Mouse (Mus musculus): ENCODE measurements around the gene Kng1. TPM values are rescaled to one million over a fixed set of nuclear protein-coding genes. Genes with fewer than 3 reads are reported as not detected.

Kng1 gene
- polyA plus RNA-seq, 1 experiment from 2014 or later = 2.3 TPM

- no peak overlapping the region for H3K4me3 ChIP-seq (replicated peaks; ENCODE audit: low read depth, low read length)
- ATAC-seq (replicated peaks; ENCODE audit: low FRiP score, low read depth) (no peak), DNase-seq (ENCODE audit: low spot score) (no peak)
- no peak for TF ChIP-seq CTCF (IDR thresholded peaks at IDR 0.05; ENCODE audit: low read depth)
- no peak overlapping the region for H3K9ac ChIP-seq (ENCODE audit: low read depth, low read length)
- peaks cover 27% of the 10 kb centered on the region for H3K36me3 ChIP-seq (ENCODE audit: insufficient read depth, low read length)
- no peak overlapping the region for H3K27ac ChIP-seq
- 63% methylated on average over 4 of the region's 4 CpGs for WGBS
- H3K4me1 ChIP-seq (replicated peaks; ENCODE audit: insufficient read depth, low read length) = no peaks in the 10 kb centered on the region
- no peak overlapping the region for H3K4me2 ChIP-seq (ENCODE audit: low read length)
- no peaks in the 10 kb centered on the region for H3K27me3 ChIP-seq (ENCODE audit: insufficient read depth, low read length)
- no peaks in the 10 kb centered on the region for H3K9me3 ChIP-seq (replicated peaks; ENCODE audit: low read length)
Measured at GRCm38 (mm10) chr16:23117173-23117572, 59.5 kb downstream of the Kng1 start.

- no peak for ATAC-seq (replicated peaks; ENCODE audit: low FRiP score, low read depth)
- Histone ChIP-seq H3K36me3 (ENCODE audit: insufficient read depth, low read length) (peaks cover 9% of the 10 kb centered on the region; the same call in 1 of the 2 replicates), H3K4me1 (replicated peaks; ENCODE audit: insufficient read depth, low read length) (no peaks in the 10 kb centered on the region), H3K27me3 (ENCODE audit: insufficient read depth, low read length) (no peaks in the 10 kb centered on the region), H3K4me2 (ENCODE audit: low read length) (no peak overlapping the region), H3K4me3 (replicated peaks; ENCODE audit: low read depth, low read length) (no peak overlapping the region), H3K9ac (ENCODE audit: low read depth, low read length) (no peak overlapping the region), H3K27ac (no peak overlapping the region), H3K9me3 (replicated peaks; ENCODE audit: low read length) (no peaks in the 10 kb centered on the region)
- DNase-seq (ENCODE audit: low spot score) = no peak
- WGBS = 93% methylated on average over 3 of the region's 3 CpGs
- no peak for TF ChIP-seq CTCF (IDR thresholded peaks at IDR 0.05; ENCODE audit: low read depth)
Measured at GRCm38 (mm10) chr16:23122446-23122845, 64.8 kb downstream of the Kng1 start.

- no peaks in the 10 kb centered on the region for H3K27me3 ChIP-seq (ENCODE audit: insufficient read depth, low read length)
- peaks cover 9% of the 10 kb centered on the region; the same call in 1 of the 2 replicates for H3K36me3 ChIP-seq (ENCODE audit: insufficient read depth, low read length)
- ATAC-seq (replicated peaks; ENCODE audit: low FRiP score, low read depth) (no peak), DNase-seq (ENCODE audit: low spot score) (no peak)
- no peak overlapping the region for H3K4me2 ChIP-seq (ENCODE audit: low read length)
- no peak overlapping the region for H3K27ac ChIP-seq
- H3K4me3 ChIP-seq (replicated peaks; ENCODE audit: low read depth, low read length) = no peak overlapping the region
- H3K4me1 ChIP-seq (replicated peaks; ENCODE audit: insufficient read depth, low read length) = no peaks in the 10 kb centered on the region
- no peak overlapping the region for H3K9ac ChIP-seq (ENCODE audit: low read depth, low read length)
- 93% methylated on average over 4 of the region's 4 CpGs for WGBS
- 0 out of 2 replicates have a peak, but pooled peaks have one; percentile 8 for TF ChIP-seq CTCF (IDR thresholded peaks at IDR 0.05; ENCODE audit: low read depth)
- no peaks in the 10 kb centered on the region for H3K9me3 ChIP-seq (replicated peaks; ENCODE audit: low read length)
Measured at GRCm38 (mm10) chr16:23123104-23123503, 65.4 kb downstream of the Kng1 start.

- TF ChIP-seq CTCF (IDR thresholded peaks at IDR 0.05; ENCODE audit: low read depth) = no peak
- ATAC-seq (replicated peaks; ENCODE audit: low FRiP score, low read depth) (no peak), DNase-seq (ENCODE audit: low spot score) (no peak)
- H3K9me3 ChIP-seq (replicated peaks; ENCODE audit: low read length) = no peaks in the 10 kb centered on the region
- H3K4me2 ChIP-seq (ENCODE audit: low read length) = no peak overlapping the region
- peaks cover 5% of the 10 kb centered on the region; the same call in 1 of the 2 replicates for H3K4me1 ChIP-seq (replicated peaks; ENCODE audit: insufficient read depth, low read length)
- H3K36me3 ChIP-seq (ENCODE audit: insufficient read depth, low read length) = peaks cover 9% of the 10 kb centered on the region; the same call in 1 of the 2 replicates
- H3K9ac ChIP-seq (ENCODE audit: low read depth, low read length) = no peak overlapping the region
- no peak overlapping the region for H3K4me3 ChIP-seq (replicated peaks; ENCODE audit: low read depth, low read length)
- 88% methylated on average over 4 of the region's 4 CpGs for WGBS
- H3K27me3 ChIP-seq (ENCODE audit: insufficient read depth, low read length) = no peaks in the 10 kb centered on the region
- no peak overlapping the region for H3K27ac ChIP-seq
Measured at GRCm38 (mm10) chr16:23124398-23124797, 66.7 kb downstream of the Kng1 start.

- Histone ChIP-seq H3K27ac (peak overlapping the region; percentile 98; the same call in 1 of the 2 replicates), H3K9me3 (replicated peaks; ENCODE audit: low read length) (no peaks in the 10 kb centered on the region), H3K4me2 (ENCODE audit: low read length) (peak overlapping the region; percentile 90), H3K36me3 (ENCODE audit: insufficient read depth, low read length) (no peaks in the 10 kb centered on the region), H3K4me1 (replicated peaks; ENCODE audit: insufficient read depth, low read length) (peaks cover 5% of the 10 kb centered on the region; the same call in 1 of the 2 replicates), H3K27me3 (ENCODE audit: insufficient read depth, low read length) (no peaks in the 10 kb centered on the region), H3K4me3 (replicated peaks; ENCODE audit: low read depth, low read length) (peak overlapping the region; percentile 83), H3K9ac (ENCODE audit: low read depth, low read length) (peak overlapping the region; percentile 91)
- TF ChIP-seq CTCF (IDR thresholded peaks at IDR 0.05; ENCODE audit: low read depth) = no peak
- 1% methylated on average over 4 of the region's 4 CpGs for WGBS
- DNase-seq (ENCODE audit: low spot score) (no peak), ATAC-seq (replicated peaks; ENCODE audit: low FRiP score, low read depth) (no peak)
Measured at GRCm38 (mm10) chr16:23127311-23127672, 69.6 kb downstream of the Kng1 start.

GRCm38 (mm10) chr16:23127673-23128375, 70.2 kb downstream of the Kng1 start, which contains the start of gene Rfc4:
Gene Rfc4, minus strand, starts transcription at chr16:23127737.
- Histone ChIP-seq H3K27ac (peak within 1 kb of the TSS; percentile 98), H3K27me3 (ENCODE audit: insufficient read depth, low read length) (no peaks in the 10 kb centered on the region), H3K9me3 (replicated peaks; ENCODE audit: low read length) (no peaks in the 10 kb centered on the region), H3K4me3 (replicated peaks; ENCODE audit: low read depth, low read length) (peak within 1 kb of the TSS; percentile 83), H3K36me3 (ENCODE audit: insufficient read depth, low read length) (no peaks in the 10 kb centered on the region), H3K4me1 (replicated peaks; ENCODE audit: insufficient read depth, low read length) (peaks cover 5% of the 10 kb centered on the region; the same call in 1 of the 2 replicates), H3K4me2 (ENCODE audit: low read length) (peak within 1 kb of the TSS; percentile 90), H3K9ac (ENCODE audit: low read depth, low read length) (peak within 1 kb of the TSS; percentile 91)
- DNase-seq (ENCODE audit: low spot score) = peak; percentile 94
- TF ChIP-seq CTCF (IDR thresholded peaks at IDR 0.05; ENCODE audit: low read depth) = peak; percentile 59
- 0% methylated on average over 51 of the region's 51 CpGs for WGBS
- ATAC-seq (replicated peaks; ENCODE audit: low FRiP score, low read depth) = peak; percentile 94

All from kidney, postnatal 0 days (tissue).